In the genomic region with DNA sequence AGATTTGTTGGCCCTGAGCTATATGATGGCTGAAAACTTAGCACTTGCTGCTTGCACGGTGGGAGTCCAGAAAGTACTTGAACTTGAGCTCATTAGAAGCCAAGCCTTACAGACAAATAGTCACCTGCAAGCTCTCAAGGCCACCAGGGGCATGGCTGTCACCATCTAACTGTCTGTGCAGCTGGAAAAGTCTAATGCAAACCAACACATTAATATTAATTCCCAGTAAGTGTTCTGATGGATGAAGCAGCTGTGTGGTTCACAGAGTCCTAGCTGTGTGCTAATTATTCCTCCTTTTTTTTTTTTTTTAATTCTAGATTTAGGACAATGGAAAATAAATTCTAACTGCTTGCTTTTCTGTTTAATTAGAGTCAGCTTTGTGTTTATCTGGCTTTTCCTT, we compare ENCODE assay signal across 16 mouse cellular contexts.
"Had no signal": no experiment of that assay in that cellular context is flagged by ENCODE, and none has a peak within 500 bp of the region (broad histone marks: within the 10 kb centered on the region; RNA-seq: fewer than 3 reads in every experiment).

No protein-coding gene starts in this region.

- DNase-seq: kidney, adult 8-10 months; kidney, postnatal 14 days; kidney, postnatal 4 days; liver, embryonic 13.5 days; lung, adult 2 months; lung, postnatal 14 days; lung, postnatal 4 days; midbrain, embryonic 14.5 days; right cerebral cortex, postnatal 25 days; spleen, adult 18-20 months; thymus, adult 2 months; thymus, postnatal 14 days; thymus, postnatal 4 days had no signal

- H3K4me2 ChIP-seq: kidney, embryonic 15.5 days; liver, embryonic 13.5 days; midbrain, embryonic 11.5 days had no signal

- H3K27me3 ChIP-seq: kidney, embryonic 15.5 days; liver, embryonic 13.5 days had no signal

- H3K9ac ChIP-seq: kidney, embryonic 15.5 days; liver, embryonic 13.5 days had no signal

- H3K4me1 ChIP-seq: kidney, embryonic 15.5 days; liver, embryonic 13.5 days had no signal

- H3K36me3 ChIP-seq: kidney, embryonic 15.5 days; liver, embryonic 13.5 days had no signal

- H3K27ac ChIP-seq: kidney, embryonic 15.5 days; liver, embryonic 13.5 days; stomach, postnatal 0 days had no signal

- H3K4me3 ChIP-seq: kidney, embryonic 15.5 days; liver, embryonic 13.5 days had no signal

- H3K9me3 ChIP-seq: kidney, embryonic 15.5 days; liver, embryonic 13.5 days had no signal
